Mouse (Mus musculus): ENCODE measurements around the gene Hif3a. TPM values are rescaled to one million over a fixed set of nuclear protein-coding genes. Genes with fewer than 3 reads are reported as not detected.

Gene Hif3a
- polyA plus RNA-seq, 1 experiment from 2014 or later: 11.3 TPM

DNA sequence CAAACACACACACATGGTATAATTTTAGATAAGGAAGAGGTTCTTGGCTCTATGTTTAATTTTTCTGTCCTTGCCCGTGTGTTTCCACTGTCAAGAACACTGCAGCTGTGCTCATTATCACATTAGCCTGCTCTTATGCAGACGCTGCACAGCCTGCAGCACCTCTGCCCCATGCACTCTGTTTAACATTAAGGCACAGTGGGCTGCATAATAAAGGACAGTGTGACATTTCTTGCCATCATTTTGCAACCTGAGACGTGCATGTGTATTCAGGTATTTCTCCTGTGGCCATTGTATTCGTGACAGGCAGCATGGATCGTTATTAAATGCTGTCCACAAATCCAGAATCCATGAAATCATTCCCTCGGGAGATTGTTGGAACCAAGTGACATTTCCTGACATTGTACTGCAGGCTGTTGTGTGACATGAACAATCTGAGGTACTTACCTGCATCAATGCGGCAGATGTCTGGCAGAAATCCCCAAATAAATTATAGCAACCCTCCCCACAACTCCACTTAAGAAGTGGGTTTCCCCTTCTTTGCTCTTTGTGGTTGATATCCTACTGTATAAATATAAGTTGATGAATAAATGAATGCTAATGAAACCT is 74.6 kb downstream of the Hif3a start:
- H3K4me2 ChIP-seq: no peak overlapping the region
- no peak overlapping the region; the same call in 1 of the 2 replicates for H3K9ac ChIP-seq (replicated peaks)
- H3K27ac ChIP-seq: peak overlapping the region; percentile 74
- no peaks in the 10 kb centered on the region for H3K27me3 ChIP-seq
- ATAC-seq (ENCODE audit: insufficient number of reproducible peaks, insufficient read depth, low FRiP score, low TSS enrichment, low read depth): no peak
- H3K36me3 ChIP-seq: no peaks in the 10 kb centered on the region
- H3K9me3 ChIP-seq: no peaks in the 10 kb centered on the region; the same call in 1 of the 2 replicates
- WGBS: 41% methylated on average over 7 of the region's 7 CpGs
- peaks cover 52% of the 10 kb centered on the region for H3K4me1 ChIP-seq (replicated peaks)
- H3K4me3 ChIP-seq (replicated peaks): no peak overlapping the region

DNA sequence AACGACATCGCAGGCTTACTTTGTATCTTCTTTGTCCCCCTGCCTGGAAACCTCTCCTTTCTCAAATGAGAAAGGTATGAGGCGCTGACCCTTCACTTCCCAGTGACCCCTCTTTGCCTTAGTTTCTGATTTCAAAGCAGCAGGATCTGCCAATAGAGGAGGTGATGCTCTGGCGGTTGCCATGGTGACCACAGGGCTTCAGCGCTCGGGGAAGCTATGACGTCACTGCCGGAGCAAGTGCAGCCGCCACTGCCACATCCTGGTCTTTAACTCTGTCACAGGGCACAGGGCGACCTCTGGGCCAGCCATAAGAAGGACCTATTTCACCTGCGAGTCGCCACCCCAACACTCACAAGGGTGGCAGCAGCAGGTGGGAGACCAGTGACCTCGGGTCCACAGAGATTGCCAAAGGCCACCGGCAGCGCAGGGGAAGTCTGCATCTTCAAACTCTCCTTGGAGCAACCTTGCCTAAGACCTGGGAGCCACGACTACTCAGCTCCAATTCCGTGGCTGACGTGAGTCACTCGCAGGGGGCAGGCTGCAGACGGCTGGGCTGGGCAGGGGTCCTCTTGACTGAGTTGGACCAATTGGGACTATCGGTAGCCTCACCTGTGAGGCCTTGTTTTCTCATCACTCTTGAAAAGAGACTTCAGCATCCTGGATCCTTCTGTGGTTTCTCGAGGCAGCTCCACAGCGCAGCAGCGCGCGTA is 79.2 kb downstream of the Hif3a start, which contains the start of gene Gm42372:
Gene Gm42372, plus strand, starts transcription at position 228 of the 710 bp plus-strand sequence.
- H3K36me3 ChIP-seq: no peaks in the 10 kb centered on the region
- H3K27ac ChIP-seq: 0 out of 2 replicates have a peak within 1 kb of the TSS, but pooled peaks have one; percentile 47
- peaks cover 40% of the 10 kb centered on the region for H3K4me1 ChIP-seq (replicated peaks)
- ATAC-seq (ENCODE audit: insufficient number of reproducible peaks, insufficient read depth, low FRiP score, low TSS enrichment, low read depth): no peak
- WGBS: 20% methylated on average over 26 of the region's 26 CpGs
- peak within 1 kb of the TSS; percentile 30 for H3K4me3 ChIP-seq (replicated peaks)
- H3K9me3 ChIP-seq: no peaks in the 10 kb centered on the region
- no peaks in the 10 kb centered on the region for H3K27me3 ChIP-seq
- peak within 1 kb of the TSS; percentile 59 for H3K4me2 ChIP-seq
- 0 out of 2 replicates have a peak within 1 kb of the TSS, but pooled peaks have one; percentile 31 for H3K9ac ChIP-seq (replicated peaks)

Other genes with a start within 250 kb of the Hif3a start
- 148 and 155 TPM in 2 replicates for gene Strn4, start 246.5 kb downstream of the Hif3a start, polyA plus RNA-seq (2016; fragmentation: Nextera tagmentation; extraction: Ambion mirVana)
- gene Fkrp, start 245.7 kb downstream of the Hif3a start, polyA plus RNA-seq (2016; fragmentation: Nextera tagmentation; extraction: Ambion mirVana): 33.1 and 34.8 TPM in 2 replicates
- gene Prkd2, start 219.5 kb downstream of the Hif3a start, polyA plus RNA-seq (2016; fragmentation: Nextera tagmentation; extraction: Ambion mirVana): 16.0 and 16.2 TPM in 2 replicates
- 9.8 and 12.5 TPM in 2 replicates for gene Dact3, start 187.1 kb downstream of the Hif3a start, polyA plus RNA-seq (2016; fragmentation: Nextera tagmentation; extraction: Ambion mirVana)
- 13.2 and 16.2 TPM in 2 replicates for gene Gng8, start 170.6 kb downstream of the Hif3a start, polyA plus RNA-seq (2016; fragmentation: Nextera tagmentation; extraction: Ambion mirVana)
- gene Ptgir, start 155.9 kb downstream of the Hif3a start, polyA plus RNA-seq (2016; fragmentation: Nextera tagmentation; extraction: Ambion mirVana): 0.96 and 1.1 TPM in 2 replicates
- gene Calm3, start 138.3 kb downstream of the Hif3a start, polyA plus RNA-seq (2016; fragmentation: Nextera tagmentation; extraction: Ambion mirVana): 108 and 123 TPM in 2 replicates
- 16.6 and 16.9 TPM in 2 replicates for gene Pnmal2, start 117.7 kb downstream of the Hif3a start, polyA plus RNA-seq (2016; fragmentation: Nextera tagmentation; extraction: Ambion mirVana)
- 1.4 and 1.5 TPM in 2 replicates for gene Pnmal1, start 102.7 kb downstream of the Hif3a start, polyA plus RNA-seq (2016; fragmentation: Nextera tagmentation; extraction: Ambion mirVana)
- gene Gm42372, start 79.3 kb downstream of the Hif3a start, polyA plus RNA-seq (2016; fragmentation: Nextera tagmentation; extraction: Ambion mirVana): 0.26 and 0.32 TPM in 2 replicates
- 22.1 and 35.2 TPM in 2 replicates for gene Ccdc8, start 69.7 kb downstream of the Hif3a start, polyA plus RNA-seq (2016; fragmentation: Nextera tagmentation; extraction: Ambion mirVana)
- 126 TPM in 2 replicates for gene Ppp5c, start 34.5 kb downstream of the Hif3a start, polyA plus RNA-seq (2016; fragmentation: Nextera tagmentation; extraction: Ambion mirVana)
- 0.12 and 0.14 TPM in 2 replicates for gene Psg16, start 11.6 kb upstream of the Hif3a start, polyA plus RNA-seq (2016; fragmentation: Nextera tagmentation; extraction: Ambion mirVana)
- not detected in 2 replicates for gene Ceacam3, start 87.9 kb upstream of the Hif3a start, polyA plus RNA-seq (2016; fragmentation: Nextera tagmentation; extraction: Ambion mirVana)
- not detected in 2 replicates for gene Psg29, start 141.1 kb upstream of the Hif3a start, polyA plus RNA-seq (2016; fragmentation: Nextera tagmentation; extraction: Ambion mirVana)